Mouse (Mus musculus) lung, postnatal 0 days (tissue): ENCODE results near the gene Plcl1. TPM values are rescaled to one million over a fixed set of nuclear protein-coding genes. Genes with fewer than 3 reads are reported as not detected.

Experiments used
- ATAC-seq: fragments of 200-750 bp; cut with Nextera tagmentation; 2 replicates; pipeline ENCODE4 v1.8.0; 2017; ENCODE audit warnings: moderate library complexity
- DNase-seq: peaks from one replicate; pipeline ENCODE4 v3.0.0-alpha.2; 2016; ENCODE audit warnings: low spot score
- H3K27ac ChIP-seq: fragments of 300-500 bp; sonication (generic); 2 replicates; pipeline ENCODE4 v1.5.1; 2014; ENCODE audit warnings: antibody characterized with exemption, mild to moderate bottlenecking, low read length, mixed read lengths
- H3K27me3 ChIP-seq: fragments of 300-500 bp; sonication (generic); replicated peaks from 2 replicates; pipeline ENCODE4 v1.6.1; 2014; ENCODE audit warnings: low read length, mixed read lengths; ENCODE audit not compliant: insufficient read depth
- H3K36me3 ChIP-seq: fragments of 300-500 bp; sonication (generic); 2 replicates; pipeline ENCODE4 v1.6.1; 2014; ENCODE audit warnings: low read length, mixed read lengths; ENCODE audit not compliant: insufficient read depth
- H3K4me1 ChIP-seq: fragments of 300-500 bp; sonication (generic); 2 replicates; pipeline ENCODE4 v1.6.1; 2014; ENCODE audit warnings: antibody characterized with exemption, low read depth, low read length, mixed read lengths; ENCODE audit not compliant: insufficient read depth
- H3K4me2 ChIP-seq: fragments of 300-500 bp; sonication (generic); replicated peaks from 2 replicates; pipeline ENCODE4 v1.6.1; 2014; ENCODE audit warnings: low read depth, mild to moderate bottlenecking, low read length, moderate library complexity, mixed read lengths
- H3K4me3 ChIP-seq: fragments of 300-500 bp; sonication (generic); 2 replicates; pipeline ENCODE4 v1.5.1; 2014; ENCODE audit warnings: low read depth, low read length
- H3K9ac ChIP-seq: fragments of 300-500 bp; sonication (generic); replicated peaks from 2 replicates; pipeline ENCODE4 v1.6.1; 2014; ENCODE audit warnings: low read depth, mild to moderate bottlenecking
- H3K9me3 ChIP-seq: fragments of 300-500 bp; sonication (generic); 2 replicates; pipeline ENCODE4 v1.6.1; 2016; ENCODE audit warnings: low read length, mixed read lengths
- CTCF ChIP-seq: IDR thresholded peaks from 2 replicates; pipeline ENCODE4 v1.5.1; 2016; ENCODE audit warnings: antibody characterized with exemption, mild to moderate bottlenecking
- EP300 ChIP-seq: IDR thresholded peaks from 2 replicates; pipeline ENCODE4 v1.6.1; 2016; ENCODE audit warnings: antibody characterized with exemption, mild to moderate bottlenecking, control low read depth
- WGBS: fragments of 180-500 bp; shearing (Covaris S2); extraction: QIAGEN DNeasy Blood & Tissue Kit; methylation state at CpG from one replicate; pipeline ENCODE4 v1.1.7; 2014; 5-methylcytosine and 5-hydroxymethylcytosine counted together
- polyA plus RNA-seq: library from polyadenylated mRNA; unstranded; fragments of >200 nt; fragmentation: Nextera tagmentation; extraction: Ambion mirVana; gene quantifications from 2 replicates; pipeline ENCODE4 v1.2.1, GENCODE M21; 2015

Plcl1 gene
- polyA plus RNA-seq, 1 experiment from 2014 or later = 1.7 TPM

DNA sequence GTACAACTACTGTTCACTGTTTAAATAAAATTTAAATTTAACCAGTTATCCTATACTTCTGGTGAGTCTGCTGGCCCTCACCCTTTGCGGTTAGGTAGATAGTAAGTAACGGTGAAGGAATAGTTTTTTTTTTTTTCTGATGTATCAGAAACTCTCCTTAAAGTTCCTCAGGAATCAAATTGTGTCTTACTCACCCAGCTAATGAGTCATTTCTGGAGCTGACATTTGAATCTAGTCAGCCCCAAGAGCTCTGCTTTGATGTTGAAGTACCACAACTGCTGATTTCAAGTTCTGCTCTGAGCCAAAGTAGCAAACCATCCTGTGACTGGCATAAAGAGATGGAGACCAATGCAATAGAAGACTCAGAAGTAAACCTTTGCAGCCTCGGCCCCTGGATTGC is 24.9 kb downstream of the Plcl1 start:
- Histone ChIP-seq H3K4me3 (no peak overlapping the region), H3K4me1 (no peaks in the 10 kb centered on the region), H3K36me3 (no peaks in the 10 kb centered on the region), H3K27ac (no peak overlapping the region), H3K9me3 (no peaks in the 10 kb centered on the region), H3K27me3 (no peaks in the 10 kb centered on the region), H3K9ac (no peak overlapping the region), H3K4me2 (no peak overlapping the region)
- ATAC-seq (no peak), DNase-seq (no peak)
- WGBS = 92% methylated on average over 3 of the region's 3 CpGs
- no peak for TF ChIP-seq CTCF
- no peak for TF ChIP-seq EP300

GRCm38 (mm10) chr1:55436589-55436988 is 30.9 kb downstream of the Plcl1 start:
- WGBS = 25% methylated on average over 5 of the region's 5 CpGs
- Histone ChIP-seq H3K9ac (no peak overlapping the region), H3K4me1 (peaks cover 6% of the 10 kb centered on the region; the same call in 1 of the 2 replicates), H3K27ac (no peak overlapping the region), H3K27me3 (no peaks in the 10 kb centered on the region), H3K4me2 (no peak overlapping the region; the same call in 1 of the 2 replicates), H3K36me3 (no peaks in the 10 kb centered on the region), H3K9me3 (no peaks in the 10 kb centered on the region), H3K4me3 (no peak overlapping the region)
- TF ChIP-seq CTCF (no peak), EP300 (no peak)
- DNase-seq = no peak
- no peak for ATAC-seq

DNA sequence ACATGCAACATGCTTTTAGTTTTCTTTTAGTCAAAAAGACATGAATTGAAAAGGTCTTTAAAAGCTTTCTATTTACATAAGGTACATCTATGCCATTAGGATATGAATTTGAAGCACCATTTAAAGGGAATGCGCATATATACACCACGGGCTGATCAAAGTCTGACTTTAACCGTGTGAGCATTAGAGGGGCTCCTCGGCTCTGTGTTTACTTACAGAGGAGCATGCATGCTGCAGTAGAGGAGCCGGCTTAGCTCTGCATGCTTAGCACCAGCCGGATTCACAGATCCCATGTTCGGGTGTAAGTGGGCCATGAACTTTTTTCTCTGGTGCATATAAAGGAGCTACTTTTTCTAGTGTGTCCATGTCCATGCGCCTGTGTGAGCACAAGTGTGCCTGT is 31.4 kb downstream of the Plcl1 start:
- TF ChIP-seq EP300 (no peak), CTCF (no peak)
- no peaks in the 10 kb centered on the region for H3K9me3 ChIP-seq
- H3K27me3 ChIP-seq = no peaks in the 10 kb centered on the region
- H3K4me3 ChIP-seq = no peak overlapping the region
- no peak overlapping the region for H3K9ac ChIP-seq
- no peak for DNase-seq
- WGBS = 26% methylated on average over 8 of the region's 8 CpGs
- H3K36me3 ChIP-seq = no peaks in the 10 kb centered on the region
- no peak overlapping the region for H3K27ac ChIP-seq
- no peak for ATAC-seq
- H3K4me1 ChIP-seq = peaks cover 6% of the 10 kb centered on the region; the same call in 1 of the 2 replicates
- peak overlapping the region; percentile 33 for H3K4me2 ChIP-seq

- ATAC-seq = no peak
- Histone ChIP-seq H3K4me3 (no peak overlapping the region), H3K27me3 (no peaks in the 10 kb centered on the region), H3K9me3 (no peaks in the 10 kb centered on the region), H3K4me2 (no peak overlapping the region), H3K4me1 (peaks cover 6% of the 10 kb centered on the region; the same call in 1 of the 2 replicates), H3K36me3 (no peaks in the 10 kb centered on the region), H3K27ac (no peak overlapping the region), H3K9ac (no peak overlapping the region)
- TF ChIP-seq EP300 (no peak), CTCF (no peak)
- DNase-seq = no peak
- 72% methylated on average over 4 of the region's 4 CpGs for WGBS
Observed at GRCm38 (mm10) chr1:55438617-55439016, 32.9 kb downstream of the Plcl1 start.

GRCm38 (mm10) chr1:55445043-55445688 is 39.4 kb downstream of the Plcl1 start:
- 70% methylated on average over 6 of the region's 6 CpGs for WGBS
- Histone ChIP-seq H3K4me2 (no peak overlapping the region), H3K36me3 (no peaks in the 10 kb centered on the region), H3K27me3 (no peaks in the 10 kb centered on the region), H3K4me1 (no peaks in the 10 kb centered on the region), H3K4me3 (no peak overlapping the region), H3K9ac (no peak overlapping the region), H3K27ac (no peak overlapping the region), H3K9me3 (no peaks in the 10 kb centered on the region)
- DNase-seq (no peak), ATAC-seq (no peak)
- TF ChIP-seq CTCF (no peak), EP300 (no peak)

GRCm38 (mm10) chr1:55445689-55446044 is 39.9 kb downstream of the Plcl1 start:
- TF ChIP-seq EP300 (no peak), CTCF (no peak)
- Histone ChIP-seq H3K36me3 (no peaks in the 10 kb centered on the region), H3K4me3 (no peak overlapping the region), H3K4me1 (no peaks in the 10 kb centered on the region), H3K27me3 (no peaks in the 10 kb centered on the region), H3K27ac (no peak overlapping the region), H3K9me3 (no peaks in the 10 kb centered on the region), H3K9ac (no peak overlapping the region), H3K4me2 (no peak overlapping the region)
- DNase-seq (peak; percentile 54), ATAC-seq (peak; percentile 59)
- 25% methylated on average over 3 of the region's 3 CpGs for whole genome bisulfite sequencing

GRCm38 (mm10) chr1:55446273-55446672 is 40.6 kb downstream of the Plcl1 start:
- H3K9ac ChIP-seq = no peak overlapping the region
- TF ChIP-seq CTCF = no peak
- TF ChIP-seq EP300 = no peak
- no peak overlapping the region for H3K4me2 ChIP-seq
- no peak overlapping the region for H3K4me3 ChIP-seq
- ATAC-seq = no peak; the same call in 1 of the 2 replicates
- no peak for DNase-seq
- WGBS = 55% methylated on average over 5 of the region's 5 CpGs
- H3K9me3 ChIP-seq = no peaks in the 10 kb centered on the region
- H3K27me3 ChIP-seq = no peaks in the 10 kb centered on the region
- H3K27ac ChIP-seq = no peak overlapping the region
- no peaks in the 10 kb centered on the region for H3K4me1 ChIP-seq
- no peaks in the 10 kb centered on the region for H3K36me3 ChIP-seq
